Mouse (Mus musculus): ENCODE measurements around the gene Nadsyn1. TPM values are rescaled to one million over a fixed set of nuclear protein-coding genes. Genes with fewer than 3 reads are reported as not detected.

Nadsyn1 gene
- polyA plus RNA-seq, 1 experiment: 5.6 TPM

- H3ac ChIP-seq (ENCODE audit: control insufficient read depth, insufficient read length, low read depth): no peak overlapping the region
- no peaks in the 10 kb centered on the region for H3K79me2 ChIP-seq (ENCODE audit: control insufficient read depth, insufficient read depth)
- TF ChIP-seq CTCF (IDR thresholded peaks at IDR 0.05; ENCODE audit: control insufficient read depth, insufficient read depth, insufficient read length): no peak
- TF ChIP-seq MYOD1 (IDR thresholded peaks at IDR 0.05; ENCODE audit: control insufficient read depth, insufficient read length, low read depth): no peak
- TF ChIP-seq CEBPB (IDR thresholded peaks at IDR 0.05; ENCODE audit: low read depth): no peak
- no peak for TF ChIP-seq USF1 (IDR thresholded peaks at IDR 0.05; ENCODE audit: low read depth)
- TF ChIP-seq FOSL1 (IDR thresholded peaks at IDR 0.05; ENCODE audit: insufficient read depth, low read length, poor library complexity, severe bottlenecking): no peak
- H3K36me3 ChIP-seq (ENCODE audit: control insufficient read depth, insufficient read depth): peaks cover 27% of the 10 kb centered on the region
- H3K79me3 ChIP-seq (ENCODE audit: low read depth): no peaks in the 10 kb centered on the region
- no peaks in the 10 kb centered on the region for H3K27me3 ChIP-seq (ENCODE audit: control insufficient read depth, insufficient read depth, insufficient read length)
- no peak overlapping the region for H3K4me3 ChIP-seq (ENCODE audit: insufficient read depth, poor library complexity, severe bottlenecking)
Observed at GRCm38 (mm10) chr7:143800770-143801169, 21.9 kb downstream of the Nadsyn1 start.

- no peak for TF ChIP-seq MAX (IDR thresholded peaks at IDR 0.05)
- no peak for TF ChIP-seq MYOG (IDR thresholded peaks at IDR 0.05; ENCODE audit: control insufficient read depth, extremely low read depth, insufficient read length)
- peak; percentile 65 for TF ChIP-seq MYOD1 (IDR thresholded peaks at IDR 0.05; ENCODE audit: control insufficient read depth, insufficient read length, low read depth)
- Histone ChIP-seq H3K27me3 (ENCODE audit: control insufficient read depth, insufficient read depth, insufficient read length) (no peaks in the 10 kb centered on the region), H3K4me3 (ENCODE audit: insufficient read depth, poor library complexity, severe bottlenecking) (no peak overlapping the region), H3K79me3 (ENCODE audit: low read depth) (no peaks in the 10 kb centered on the region), H3K79me2 (ENCODE audit: control insufficient read depth, insufficient read depth) (no peaks in the 10 kb centered on the region), H3K36me3 (ENCODE audit: control insufficient read depth, insufficient read depth) (peaks cover 24% of the 10 kb centered on the region), H3ac (ENCODE audit: control insufficient read depth, insufficient read length, low read depth) (no peak overlapping the region)
Observed at GRCm38 (mm10) chr7:143798783-143799182, 23.9 kb downstream of the Nadsyn1 start.

DNA sequence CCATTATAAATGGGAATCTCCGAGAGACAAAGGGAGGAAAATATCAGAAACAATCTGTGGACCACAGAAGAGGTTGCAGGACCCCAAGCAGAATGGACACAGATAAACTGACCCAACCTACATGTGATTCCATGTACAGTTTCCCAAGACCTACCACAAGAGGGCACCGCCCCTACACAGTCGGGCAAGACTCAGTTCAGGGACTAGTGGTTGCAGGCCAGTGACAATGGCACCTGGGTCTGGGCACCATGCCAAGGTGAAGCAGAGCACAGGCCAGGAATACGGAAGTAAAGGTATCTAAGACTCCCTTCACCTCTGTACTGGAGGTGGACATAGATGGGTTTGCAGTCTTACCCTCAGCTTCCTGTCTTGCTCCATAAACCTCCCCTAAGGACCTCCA lies 29.5 kb downstream of the Nadsyn1 start:
- TF ChIP-seq CTCF (IDR thresholded peaks at IDR 0.05; ENCODE audit: control insufficient read depth, insufficient read depth, insufficient read length): peak; percentile 57
- no peak for TF ChIP-seq USF1 (IDR thresholded peaks at IDR 0.05; ENCODE audit: low read depth)
- no peak for TF ChIP-seq MYOG (IDR thresholded peaks at IDR 0.05; ENCODE audit: control insufficient read depth, extremely low read depth, insufficient read length)
- TF ChIP-seq FOSL1 (IDR thresholded peaks at IDR 0.05; ENCODE audit: insufficient read depth, low read length, poor library complexity, severe bottlenecking): no peak
- TF ChIP-seq CEBPB (IDR thresholded peaks at IDR 0.05; ENCODE audit: low read depth): no peak
- H3K36me3 ChIP-seq (ENCODE audit: control insufficient read depth, insufficient read depth): peaks cover 22% of the 10 kb centered on the region
- H3K79me2 ChIP-seq (ENCODE audit: control insufficient read depth, insufficient read depth): no peaks in the 10 kb centered on the region
- H3ac ChIP-seq (ENCODE audit: control insufficient read depth, insufficient read length, low read depth): no peak overlapping the region
- H3K4me3 ChIP-seq (ENCODE audit: insufficient read depth, poor library complexity, severe bottlenecking): no peak overlapping the region
- no peaks in the 10 kb centered on the region for H3K27me3 ChIP-seq (ENCODE audit: control insufficient read depth, insufficient read depth, insufficient read length)
- no peaks in the 10 kb centered on the region for H3K79me3 ChIP-seq (ENCODE audit: low read depth)

- Histone ChIP-seq H3K79me2 (ENCODE audit: control insufficient read depth, insufficient read depth) (no peaks in the 10 kb centered on the region), H3K27me3 (ENCODE audit: control insufficient read depth, insufficient read depth, insufficient read length) (no peaks in the 10 kb centered on the region), H3K79me3 (ENCODE audit: low read depth) (no peaks in the 10 kb centered on the region), H3K36me3 (ENCODE audit: control insufficient read depth, insufficient read depth) (peaks cover 16% of the 10 kb centered on the region), H3K4me3 (ENCODE audit: insufficient read depth, poor library complexity, severe bottlenecking) (no peak overlapping the region), H3ac (ENCODE audit: control insufficient read depth, insufficient read length, low read depth) (no peak overlapping the region)
- TF ChIP-seq MYOD1 (IDR thresholded peaks at IDR 0.05; ENCODE audit: control insufficient read depth, insufficient read length, low read depth): no peak
- TF ChIP-seq MAX (IDR thresholded peaks at IDR 0.05): no peak
- no peak for TF ChIP-seq CEBPB (IDR thresholded peaks at IDR 0.05; ENCODE audit: low read depth)
- TF ChIP-seq FOSL1 (IDR thresholded peaks at IDR 0.05; ENCODE audit: insufficient read depth, low read length, poor library complexity, severe bottlenecking): no peak
- no peak for TF ChIP-seq CTCF (IDR thresholded peaks at IDR 0.05; ENCODE audit: control insufficient read depth, insufficient read depth, insufficient read length)
- no peak for TF ChIP-seq USF1 (IDR thresholded peaks at IDR 0.05; ENCODE audit: low read depth)
- TF ChIP-seq MYOG (IDR thresholded peaks at IDR 0.05; ENCODE audit: control insufficient read depth, extremely low read depth, insufficient read length): no peak
Observed at GRCm38 (mm10) chr7:143792336-143792985, 30.2 kb downstream of the Nadsyn1 start.

DNA sequence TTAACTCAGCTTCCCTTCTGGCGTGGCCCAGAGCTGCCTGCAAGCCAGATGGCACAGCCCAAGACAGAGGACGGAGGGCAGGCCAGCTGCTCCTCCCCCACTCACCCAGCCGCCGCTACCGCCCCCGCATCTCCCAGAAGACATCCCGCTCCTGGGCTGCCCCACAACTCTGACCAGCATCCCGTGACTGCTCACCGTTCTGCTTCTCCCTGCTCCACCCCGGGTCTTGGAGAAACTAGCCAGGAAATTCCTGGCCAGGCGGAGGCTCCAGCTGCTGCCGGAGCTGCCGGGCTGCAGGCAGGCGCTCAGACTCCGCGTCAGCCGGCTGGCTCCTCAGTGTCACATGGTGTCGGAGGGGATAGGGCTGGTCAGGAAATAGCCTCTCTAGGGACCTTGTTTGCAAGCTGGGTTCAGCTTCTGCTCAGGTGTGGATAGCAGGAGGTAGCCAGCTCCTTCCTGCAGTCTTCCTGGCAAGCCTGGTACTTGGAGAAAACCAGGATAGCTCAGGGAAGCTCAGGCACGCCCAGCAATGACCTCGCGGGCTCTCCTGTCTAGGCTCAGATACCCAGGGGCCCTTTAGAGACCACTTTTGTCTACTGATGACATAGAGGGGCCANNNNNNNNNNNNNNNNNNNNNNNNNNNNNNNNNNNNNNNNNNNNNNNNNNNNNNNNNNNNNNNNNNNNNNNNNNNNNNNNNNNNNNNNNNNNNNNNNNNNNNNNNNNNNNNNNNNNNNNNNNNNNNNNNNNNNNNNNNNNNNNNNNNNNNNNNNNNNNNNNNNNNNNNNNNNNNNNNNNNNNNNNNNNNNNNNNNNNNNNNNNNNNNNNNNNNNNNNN lies 38.4 kb downstream of the Nadsyn1 start, which contains the start of gene Mrgpre:
Gene Mrgpre, minus strand, starts transcription at position 505 of the 834 bp plus-strand sequence.
- H3K79me2 ChIP-seq (ENCODE audit: control insufficient read depth, insufficient read depth): no peaks in the 10 kb centered on the region
- no peaks in the 10 kb centered on the region for H3K27me3 ChIP-seq (ENCODE audit: control insufficient read depth, insufficient read depth, insufficient read length)
- H3K79me3 ChIP-seq (ENCODE audit: low read depth): no peaks in the 10 kb centered on the region
- peak within 1 kb of the TSS; percentile 62 for H3ac ChIP-seq (ENCODE audit: control insufficient read depth, insufficient read length, low read depth)
- H3K4me3 ChIP-seq (ENCODE audit: insufficient read depth, poor library complexity, severe bottlenecking): peak within 1 kb of the TSS; percentile 15
- TF ChIP-seq MYOG (IDR thresholded peaks at IDR 0.05; ENCODE audit: control insufficient read depth, extremely low read depth, insufficient read length) (no peak), MYOD1 (IDR thresholded peaks at IDR 0.05; ENCODE audit: control insufficient read depth, insufficient read length, low read depth) (no peak), FOSL1 (IDR thresholded peaks at IDR 0.05; ENCODE audit: insufficient read depth, low read length, poor library complexity, severe bottlenecking) (no peak), CEBPB (IDR thresholded peaks at IDR 0.05; ENCODE audit: low read depth) (no peak), CTCF (IDR thresholded peaks at IDR 0.05; ENCODE audit: control insufficient read depth, insufficient read depth, insufficient read length) (no peak), USF1 (IDR thresholded peaks at IDR 0.05; ENCODE audit: low read depth) (peak; percentile 79), MAX (IDR thresholded peaks at IDR 0.05) (peak; percentile 43)
- no peaks in the 10 kb centered on the region for H3K36me3 ChIP-seq (ENCODE audit: control insufficient read depth, insufficient read depth)
